Mouse (Mus musculus) left cerebral cortex, postnatal 14 days (tissue): ENCODE data around the gene Myo16. TPM values are rescaled to one million over a fixed set of nuclear protein-coding genes. Genes with fewer than 3 reads are reported as not detected.

ENCODE experiments used
- DNase-seq, 2 experiments: peaks; one replicate each; pipeline ENCODE4 v3.0.0; 2021 to 2022; ENCODE audit warnings: low spot score in 2 of 2, mixed read lengths in 1 of 2
- intact Hi-C: fragments of 180-260 bp; cut with DNase I; formaldehyde crosslinking; loops from one replicate; pipeline ENCODE4 v1.15.1; 2025
- total RNA-seq, 2 experiments: library from RNA; stranded (reverse); gene quantifications; 2 replicates each; pipeline ENCODE4 v1.2.3; 2021

Myo16 gene
- total RNA-seq, 2 experiments from 2014 or later: 59.3 to 64.5 TPM

GRCm38 (mm10) chr8:10387143-10387542 is 233.4 kb downstream of the Myo16 start:
- intact Hi-C loops: no loop called here
- DNase-seq: no peak

DNA sequence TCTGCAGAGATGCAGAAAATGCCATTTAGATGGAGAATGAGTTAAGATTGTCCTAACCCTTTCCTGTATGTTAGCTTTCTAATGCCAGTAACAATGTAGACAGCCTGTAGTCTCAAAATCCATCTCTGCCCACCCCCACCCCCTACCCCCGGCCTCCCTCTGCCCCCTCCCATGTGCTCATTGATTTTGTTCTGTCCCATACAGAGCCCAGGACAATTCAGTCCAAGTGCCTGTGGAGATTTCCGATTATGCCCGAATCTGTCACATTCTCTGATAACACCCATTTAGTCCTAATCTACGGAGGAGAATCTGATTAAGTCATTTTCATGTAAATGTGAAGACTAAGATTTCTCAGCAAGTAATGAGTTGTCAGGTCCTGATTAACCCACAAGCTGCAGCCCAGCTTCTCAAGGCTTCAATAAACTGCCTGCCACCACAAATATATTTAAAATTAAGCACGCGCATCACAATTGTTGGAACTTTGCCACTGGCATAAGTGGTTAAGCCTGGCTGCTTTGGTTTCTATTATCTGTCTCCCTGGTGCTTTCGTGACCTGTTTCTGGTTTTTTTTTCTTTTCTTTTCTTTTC is 237.5 kb downstream of the Myo16 start:
- DNase-seq: no peak

DNA sequence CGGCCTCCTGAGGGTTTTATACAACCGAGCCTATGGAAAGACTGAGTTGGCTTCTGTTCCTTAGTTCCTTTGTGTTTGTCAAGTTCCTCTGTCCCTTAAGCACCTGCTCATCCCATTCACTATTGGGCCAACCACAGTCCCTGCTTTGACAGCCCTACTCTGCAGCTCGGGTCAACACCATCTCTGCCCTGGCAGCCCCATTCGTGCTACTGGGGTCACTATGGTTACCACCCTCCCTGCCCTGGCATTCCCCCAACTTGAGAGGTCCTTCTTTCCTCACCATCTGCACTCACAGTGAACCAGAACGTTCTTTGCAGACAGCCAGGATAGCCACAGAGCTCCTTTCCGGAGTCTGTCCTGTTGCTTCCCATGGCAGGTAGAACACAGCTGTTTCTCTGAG is 238.2 kb downstream of the Myo16 start:
- no peak for DNase-seq
- intact Hi-C loops: no loop called here

More for the DNA sequence above, 237.5 kb downstream of the Myo16 start:
- intact Hi-C loops: no loop called here

- intact Hi-C loops: no loop called here
- no peak for DNase-seq
These were observed 240.8 kb downstream of the Myo16 start for GRCm38 (mm10) chr8:10394506-10394905.

- intact Hi-C loops: loop anchor here (5.0 kb wide), 1 partner anchor 163 kb away; no protein-coding TSS in a partner anchor
- no peak for DNase-seq
These were observed 241.4 kb downstream of the Myo16 start for GRCm38 (mm10) chr8:10395146-10395545.

- intact Hi-C loops: loop anchor here (2.0 kb wide), 2 partner anchors 358 to 426 kb away; partner anchors contain the start of genes Abhd13 and Lig4
- DNase-seq: peak; percentile 77 to 80
These were observed 248.9 kb downstream of the Myo16 start for GRCm38 (mm10) chr8:10402606-10403005.

DNA sequence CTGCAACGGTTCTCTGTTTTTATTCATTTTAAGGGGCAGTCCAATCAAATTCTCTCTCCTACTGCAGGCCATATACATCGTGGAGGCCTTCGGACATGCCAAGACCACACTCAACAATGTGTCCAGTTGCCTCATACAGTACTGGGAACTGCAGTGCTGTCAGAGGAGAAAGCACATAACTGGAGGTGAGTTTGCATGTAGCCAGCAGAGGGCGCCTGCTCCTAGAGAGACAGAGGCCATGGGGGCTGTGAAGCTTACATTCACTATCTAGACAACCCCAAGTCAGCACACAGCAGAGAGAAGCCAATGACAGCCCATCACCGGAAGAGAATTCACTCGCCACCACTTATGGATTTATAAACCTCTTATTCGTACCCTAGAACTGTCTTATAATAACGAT is 251.8 kb downstream of the Myo16 start:
- peak; percentile 63 to 65 for DNase-seq
- intact Hi-C loops: no loop called here

- intact Hi-C loops: no loop called here
- DNase-seq: no peak
These were observed 255.3 kb downstream of the Myo16 start for GRCm38 (mm10) chr8:10409043-10409442.

DNA sequence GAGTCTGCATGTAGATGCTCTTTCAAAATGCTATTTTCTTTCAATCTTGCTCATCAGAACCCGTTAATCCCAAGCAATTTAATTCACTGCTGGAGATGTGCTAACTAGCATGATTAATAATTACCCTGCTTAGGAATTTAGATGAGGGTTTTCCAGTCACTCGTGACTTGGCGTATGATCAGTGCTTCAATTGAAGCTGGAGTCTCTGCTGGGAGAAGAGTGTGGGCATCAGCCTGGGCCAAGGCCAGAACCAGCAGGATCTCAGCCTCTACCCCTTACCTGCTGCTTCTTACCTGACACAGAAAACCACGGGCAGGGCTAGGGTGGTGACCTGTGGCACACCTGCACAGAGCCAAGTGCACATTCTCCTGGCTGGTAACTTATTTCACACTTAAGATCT is 257.8 kb downstream of the Myo16 start:
- intact Hi-C loops: no loop called here
- DNase-seq: no peak

DNA sequence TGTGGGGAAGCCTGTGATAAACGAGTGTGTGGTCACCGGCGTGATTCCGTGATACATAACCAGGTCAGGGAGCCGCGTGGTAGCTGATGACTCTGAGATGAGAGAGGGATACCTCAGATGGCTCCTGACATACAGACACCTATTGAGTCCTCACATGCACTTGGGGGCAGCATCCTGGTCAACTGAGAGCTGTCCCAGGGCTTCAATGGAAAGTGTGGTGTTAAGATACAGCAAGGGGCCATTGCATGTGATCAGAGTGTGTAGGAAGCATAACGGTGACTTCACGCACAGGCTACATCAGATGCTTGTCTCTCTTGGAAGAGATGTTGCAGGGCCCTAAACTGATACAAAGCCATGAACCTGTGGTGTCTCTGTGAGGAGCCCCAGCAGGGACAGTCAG is 260.2 kb downstream of the Myo16 start:
- no peak for DNase-seq
- intact Hi-C loops: no loop called here

DNA sequence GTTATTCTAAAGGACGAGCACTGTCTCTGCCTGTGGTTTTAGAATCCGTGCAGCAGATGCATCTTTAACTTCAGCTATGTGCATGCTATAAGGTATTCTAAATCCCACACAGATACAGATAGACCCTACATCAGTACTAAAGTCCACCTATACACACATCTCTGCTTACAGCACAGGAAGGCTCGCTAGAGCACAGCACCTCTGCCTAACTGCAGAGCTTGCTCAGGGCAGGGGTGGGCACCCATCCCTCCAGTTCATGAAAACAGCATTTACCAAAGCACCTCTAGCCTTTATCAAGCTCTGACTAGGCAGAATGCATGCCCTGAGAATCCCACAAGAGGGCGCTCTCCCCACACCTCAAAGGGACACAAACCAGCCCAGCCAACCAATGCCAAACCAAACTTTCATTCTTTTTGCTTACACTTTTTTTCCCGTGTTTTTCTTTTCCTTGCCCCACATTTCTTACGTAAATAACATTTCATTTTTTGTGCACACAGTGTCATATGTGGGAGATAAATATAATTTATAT is 261.0 kb downstream of the Myo16 start:
- peak; percentile 79 to 86 for DNase-seq
- intact Hi-C loops: loop anchor here (5.0 kb wide), 1 partner anchor 763 kb away; no protein-coding TSS in a partner anchor

- intact Hi-C loops: loop anchor here (5.0 kb wide), 1 partner anchor 762 kb away; no protein-coding TSS in a partner anchor
- DNase-seq: no peak
These were observed 261.6 kb downstream of the Myo16 start for GRCm38 (mm10) chr8:10415288-10415687.

GRCm38 (mm10) chr8:10415885-10416284 is 262.2 kb downstream of the Myo16 start:
- intact Hi-C loops: loop anchor here (5.0 kb wide), 1 partner anchor 761 kb away; no protein-coding TSS in a partner anchor
- DNase-seq: no peak

DNA sequence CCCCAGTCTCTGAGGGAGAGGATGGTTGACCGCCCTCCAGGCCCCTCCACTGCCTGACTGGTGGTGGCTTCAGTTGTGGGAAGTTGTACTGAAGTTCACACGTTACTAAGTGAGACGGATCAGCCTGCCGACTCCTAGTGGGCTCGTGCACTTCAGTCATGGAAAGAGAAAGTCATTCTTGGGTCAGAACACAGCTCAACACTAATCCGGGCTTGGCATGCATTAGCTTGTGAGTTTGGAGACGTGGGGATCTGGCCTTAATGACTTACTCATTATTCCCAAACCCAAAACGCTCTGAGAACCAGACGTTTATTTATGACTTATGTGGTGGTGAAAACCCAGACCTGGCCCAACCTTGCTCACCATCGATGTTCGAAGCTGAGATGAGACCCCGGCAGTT is 263.1 kb downstream of the Myo16 start:
- intact Hi-C loops: loop anchor here (5.0 kb wide), 1 partner anchor 760 kb away; no protein-coding TSS in a partner anchor
- no peak for DNase-seq

DNA sequence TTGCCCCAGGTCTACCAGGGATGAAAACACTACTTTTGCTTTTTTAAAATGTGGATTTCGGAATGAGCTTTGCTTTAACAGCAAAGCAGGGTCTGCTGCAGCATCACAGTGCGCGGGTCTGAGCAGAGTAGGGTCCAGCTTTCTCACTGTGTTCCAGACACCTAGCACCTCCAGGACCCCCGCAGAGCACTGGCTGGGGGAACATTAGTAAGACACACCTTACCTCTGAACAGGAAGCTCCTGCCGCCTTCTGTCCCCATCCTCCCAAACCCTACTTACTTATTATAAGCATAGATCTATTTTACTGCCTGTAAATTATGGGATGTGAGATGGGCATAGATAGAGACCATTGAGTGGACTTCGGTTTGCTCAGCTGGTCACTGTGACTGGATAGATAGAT is 263.6 kb downstream of the Myo16 start:
- intact Hi-C loops: loop anchor here (5.0 kb wide), 1 partner anchor 760 kb away; no protein-coding TSS in a partner anchor
- no peak for DNase-seq

GRCm38 (mm10) chr8:10418013-10418412 is 264.3 kb downstream of the Myo16 start:
- intact Hi-C loops: loop anchor here (5.0 kb wide), 1 partner anchor 759 kb away; no protein-coding TSS in a partner anchor
- DNase-seq: no peak

DNA sequence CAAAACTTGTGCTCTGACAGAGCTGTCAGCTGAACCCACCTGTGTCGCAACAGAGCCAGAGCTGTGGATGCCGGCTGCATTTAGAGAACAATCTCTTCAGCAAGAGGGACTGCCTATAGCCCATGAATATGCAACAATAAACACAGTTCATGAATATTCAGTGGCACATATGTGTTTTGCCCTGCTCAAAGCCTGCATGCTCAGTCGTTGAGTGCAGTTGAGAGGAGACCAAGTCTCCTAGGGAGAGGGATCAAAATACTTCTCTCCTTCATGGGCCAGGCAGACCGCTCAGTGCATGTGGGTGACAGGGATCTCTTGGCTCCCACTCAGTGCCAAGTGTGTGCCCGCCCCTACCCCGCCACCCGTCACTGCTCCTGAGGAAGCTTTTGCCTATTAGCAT is 265.3 kb downstream of the Myo16 start:
- intact Hi-C loops: loop anchor here (5.0 kb wide), 1 partner anchor 758 kb away; no protein-coding TSS in a partner anchor
- no peak for DNase-seq

GRCm38 (mm10) chr8:10419726-10420125 is 266.0 kb downstream of the Myo16 start:
- intact Hi-C loops: loop anchor here (5.0 kb wide), 1 partner anchor 758 kb away; no protein-coding TSS in a partner anchor
- no peak for DNase-seq

DNA sequence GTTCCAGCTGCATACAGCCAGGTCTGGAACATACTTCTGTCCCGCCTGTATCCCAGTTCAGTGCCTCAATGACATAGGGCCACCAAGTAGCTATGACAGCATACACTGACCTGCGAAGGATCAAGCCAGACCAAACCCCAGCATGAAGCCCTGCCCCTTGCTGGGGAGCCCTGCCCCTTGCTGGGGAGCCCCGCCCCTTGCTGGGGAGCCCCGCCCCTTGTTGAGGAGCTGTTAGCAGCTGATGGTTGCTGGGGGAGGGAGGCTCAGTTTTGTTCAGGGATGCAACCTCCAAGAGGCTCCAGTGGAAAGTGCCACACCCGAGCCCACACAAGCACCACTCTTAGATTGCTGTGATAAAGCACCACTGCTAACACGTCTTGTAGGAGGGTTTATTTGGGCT is 266.8 kb downstream of the Myo16 start:
- no peak for DNase-seq
- intact Hi-C loops: no loop called here

DNA sequence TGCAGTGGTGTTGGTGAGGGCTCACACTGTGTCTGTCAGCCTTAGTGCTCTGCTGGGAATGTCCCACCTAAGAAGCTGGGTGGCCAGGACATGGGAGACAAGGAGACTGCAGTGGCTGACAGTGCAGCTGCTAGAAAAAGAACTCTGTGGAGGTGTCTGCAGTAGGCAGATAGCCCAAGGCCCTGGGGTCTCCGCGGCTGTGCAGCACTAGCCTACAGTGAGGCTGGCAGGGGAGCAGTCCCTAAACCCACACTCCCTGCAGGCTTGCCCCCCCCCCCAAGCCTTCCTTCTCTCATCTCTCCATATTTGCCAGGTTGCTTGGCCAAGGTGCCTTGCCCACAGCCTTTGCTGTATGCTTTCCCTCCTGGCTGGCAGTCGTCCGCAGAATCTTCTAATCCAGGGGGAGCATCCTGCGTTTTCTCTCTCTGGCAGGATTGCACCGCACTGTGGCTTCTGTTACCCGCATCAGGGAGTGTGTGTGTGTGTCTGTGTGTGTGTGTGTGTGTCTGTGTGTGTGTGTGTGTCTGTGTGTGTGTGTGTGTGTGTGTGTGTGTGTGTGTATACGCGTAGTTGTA is 267.9 kb downstream of the Myo16 start:
- intact Hi-C loops: no loop called here
- DNase-seq: no peak

GRCm38 (mm10) chr8:10435492-10435891 is 281.8 kb downstream of the Myo16 start:
- DNase-seq: no peak
- intact Hi-C loops: loop anchor here (5.0 to 10.0 kb wide), 2 partner anchors 389 to 737 kb away; no protein-coding TSS in a partner anchor
